Mouse (Mus musculus): ENCODE data around the gene Ero1l.

DNA sequence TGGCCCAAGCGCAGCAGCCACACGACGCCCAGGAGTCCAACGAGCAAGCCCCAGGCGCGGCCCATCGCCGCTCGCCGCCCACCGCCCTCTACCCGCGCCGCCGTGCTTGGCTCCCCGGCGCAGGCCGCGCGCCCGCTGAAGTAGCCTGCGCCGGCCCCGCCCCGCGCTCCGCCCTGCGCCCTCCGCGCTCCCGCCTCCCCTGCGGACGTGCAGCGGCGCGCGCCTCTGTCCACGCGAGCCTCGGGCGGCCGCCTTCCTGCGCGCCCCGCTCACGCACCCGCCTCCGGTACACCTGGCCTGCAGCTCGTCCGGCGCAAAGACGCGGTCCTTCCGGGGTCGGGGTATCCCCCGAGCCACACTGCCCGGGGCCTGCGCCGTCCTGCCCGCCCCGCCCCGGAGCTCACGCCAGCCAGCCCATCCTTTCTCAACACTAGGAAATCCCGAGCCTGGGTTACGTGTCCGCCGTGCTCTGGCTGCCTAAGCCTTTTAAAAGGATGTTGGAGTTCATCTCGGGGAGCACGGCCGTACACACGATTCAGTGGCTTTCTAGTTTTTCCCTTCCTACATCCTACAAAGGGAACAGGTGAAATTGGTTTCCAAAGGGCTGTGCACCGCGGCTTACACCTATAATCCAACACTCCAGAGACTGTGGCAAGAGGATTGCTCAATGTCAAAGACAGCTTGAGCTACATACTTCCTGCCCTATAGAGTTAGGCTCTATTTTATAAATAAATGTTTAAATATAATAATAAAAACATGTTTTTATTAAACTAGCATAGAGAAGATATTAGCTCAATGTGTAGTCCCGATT is at the start of gene Ero1l:
- peak; percentile 88 for TF ChIP-seq POLR2A (IDR thresholded peaks at IDR 0.05; ENCODE audit: control insufficient read depth, extremely low read depth, insufficient read depth, low read length, poor library complexity)
- TF ChIP-seq CTCF (IDR thresholded peaks at IDR 0.05; ENCODE audit: borderline replicate concordance, control insufficient read depth, extremely low read depth, insufficient read depth, low read length, poor library complexity): no peak

All from thymus, adult 2 months (tissue).